Mouse (Mus musculus): ENCODE data around the gene 1810062G17Rik. TPM values are rescaled to one million over a fixed set of nuclear protein-coding genes. Genes with fewer than 3 reads are reported as not detected.
A peak's percentile ranks its signal among the peaks of the same experiment; 100 is the strongest.

1810062G17Rik gene
- 1 to 10 TPM; 1.4 to 2.2 TPM for total RNA-seq (2021)
- 1.9 and 2.0 TPM in 2 replicates for polyA plus RNA-seq (2012; rRNA removed)
- long read RNA-seq, partial matches to known transcripts: 1 of 1 reads
- long read RNA-seq, other reads (novel, unspliced or antisense): 0 of 1 reads

DNA sequence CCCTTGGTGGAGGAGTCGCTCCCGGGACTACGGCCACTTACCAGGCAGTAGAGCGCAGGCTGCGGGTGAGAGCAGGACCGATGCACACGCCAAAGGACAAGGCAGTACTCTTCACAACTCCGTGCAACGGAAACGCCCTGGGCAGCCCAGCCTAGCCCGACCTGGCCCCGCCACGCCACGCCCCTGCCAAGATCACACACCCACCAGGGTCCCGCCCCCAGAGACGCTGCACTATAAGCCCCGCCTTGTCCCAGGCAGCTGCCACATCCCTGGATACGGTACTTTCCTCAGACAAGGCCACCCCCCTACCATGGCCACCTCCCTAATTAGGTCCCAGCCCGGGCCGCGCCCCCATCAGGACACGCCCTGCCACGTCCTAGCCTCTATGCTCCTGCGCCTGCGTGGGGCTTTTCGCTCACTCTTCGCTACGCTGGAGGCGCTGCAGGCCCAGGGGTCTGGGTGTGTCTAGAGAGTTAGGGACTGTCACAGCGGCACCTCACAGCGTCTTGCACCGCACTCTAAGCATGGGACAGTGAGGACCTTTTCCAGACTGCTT is at the start of gene 1810062G17Rik, which contains the start of gene Anxa5:
TSS of gene 1810062G17Rik (plus strand) at position 406 of the 556 bp plus-strand sequence.
TSS of gene Anxa5 (minus strand) at position 363 of the 556 bp plus-strand sequence.
- DNase-seq: peak; percentile 100

- no peak for DNase-seq
Measured at GRCm38 (mm10) chr3:36427386-36427785, 48.4 kb upstream of the 1810062G17Rik start.

GRCm38 (mm10) chr3:36430360-36430759 is 45.4 kb upstream of the 1810062G17Rik start:
- DNase-seq: no peak

GRCm38 (mm10) chr3:36440280-36440679 is 35.5 kb upstream of the 1810062G17Rik start:
- DNase-seq: no peak

DNA sequence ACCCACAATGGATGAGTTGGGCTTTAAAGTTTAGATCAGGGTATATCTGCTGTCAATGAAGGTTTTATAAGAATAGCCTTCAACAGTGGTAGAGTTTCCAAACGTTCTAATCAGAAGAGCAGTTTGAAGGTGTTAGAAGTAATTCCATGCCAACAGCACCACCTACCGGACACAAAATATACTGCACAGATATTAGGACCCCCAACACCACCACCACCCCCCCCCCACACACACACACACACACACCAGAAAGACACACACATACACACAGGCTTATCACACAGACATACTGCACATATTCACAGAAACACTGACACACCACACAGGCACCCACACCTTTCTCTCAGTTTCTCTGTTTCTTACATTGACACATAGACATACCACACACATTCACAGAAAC is 33.3 kb upstream of the 1810062G17Rik start:
- no peak for DNase-seq

DNA sequence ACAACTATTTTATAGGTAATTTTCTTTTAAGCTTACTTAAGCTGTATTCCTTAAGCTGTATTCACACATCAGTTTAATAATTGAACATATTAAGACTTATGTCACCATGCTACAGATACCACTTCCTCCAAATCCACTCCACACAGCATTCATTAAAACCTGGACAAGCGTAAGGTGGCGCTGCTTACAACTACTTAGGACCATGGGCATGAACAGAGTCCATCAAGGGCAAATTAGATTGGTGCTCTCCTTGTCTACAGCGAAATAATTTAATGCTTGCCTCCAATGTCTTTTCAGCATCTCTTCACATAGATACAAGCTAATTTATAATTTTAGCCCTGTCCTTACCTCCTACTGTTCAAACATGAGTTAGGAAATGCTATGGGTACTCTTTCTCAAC is 29.7 kb upstream of the 1810062G17Rik start:
- DNase-seq: no peak

DNA sequence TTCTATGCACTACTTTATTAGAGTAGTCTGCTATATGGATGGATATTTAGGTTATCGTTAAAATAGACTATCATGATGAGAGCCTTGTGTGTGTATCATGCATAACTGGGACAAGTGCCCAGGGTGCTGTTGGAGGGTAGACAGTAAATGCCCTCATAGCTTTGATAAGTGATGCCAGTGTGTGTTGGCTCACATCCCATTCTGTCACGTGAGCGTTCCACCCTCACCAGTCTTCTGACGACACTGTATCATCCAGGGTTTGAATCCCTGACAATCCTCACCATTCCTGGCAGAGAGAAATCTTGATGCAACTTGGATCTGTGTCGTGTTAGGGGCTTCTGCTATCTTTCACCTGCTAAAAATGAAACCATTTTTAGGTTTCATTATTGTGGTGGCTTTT is 29.2 kb upstream of the 1810062G17Rik start:
- no peak for DNase-seq

GRCm38 (mm10) chr3:36446918-36447317 is 28.8 kb upstream of the 1810062G17Rik start:
- DNase-seq: no peak

- DNase-seq: no peak
Measured at GRCm38 (mm10) chr3:36449292-36450165, 26.2 kb upstream of the 1810062G17Rik start.

- DNase-seq: no peak
Measured at GRCm38 (mm10) chr3:36452502-36452901, 23.2 kb upstream of the 1810062G17Rik start.

DNA sequence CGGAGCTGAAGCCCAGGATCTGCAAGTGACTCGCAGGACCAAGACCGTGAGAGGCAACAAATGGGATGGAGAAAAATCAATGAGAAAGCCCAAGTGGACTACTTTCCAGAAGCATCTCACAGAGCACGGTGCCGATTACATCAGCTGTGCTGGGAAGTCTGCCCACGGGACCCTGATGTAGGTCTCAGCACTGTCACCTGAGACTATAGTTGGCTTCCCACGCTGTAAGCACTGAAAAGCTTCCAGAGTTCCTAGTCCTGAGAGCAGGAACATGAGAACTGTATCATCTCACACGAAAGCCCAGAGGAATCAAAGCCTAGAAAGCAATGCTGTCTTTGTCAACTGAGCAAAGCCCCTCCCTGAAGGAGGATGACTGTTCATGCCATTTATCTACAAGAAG is 20.6 kb upstream of the 1810062G17Rik start:
- DNase-seq: no peak

GRCm38 (mm10) chr3:36455566-36455965 is 20.2 kb upstream of the 1810062G17Rik start:
- DNase-seq: no peak

DNA sequence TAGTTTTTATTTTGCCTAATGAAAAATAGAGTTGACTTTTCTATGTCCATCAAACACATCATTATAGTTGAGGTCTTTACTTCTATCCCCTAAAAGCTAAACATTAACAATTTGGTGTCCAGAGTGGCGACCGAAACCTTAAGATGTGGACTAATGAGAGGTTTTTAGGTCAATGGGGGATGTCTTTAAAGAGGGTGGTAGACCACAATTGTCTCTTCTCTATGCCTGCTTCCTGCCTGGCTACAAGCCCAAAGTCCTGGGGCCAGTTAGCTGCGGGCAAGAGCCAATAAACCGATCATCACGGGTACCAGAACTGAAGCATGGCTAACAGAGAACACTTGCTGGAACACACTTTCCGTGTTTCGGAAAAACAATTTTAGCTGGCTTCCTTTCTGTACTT is 15.0 kb upstream of the 1810062G17Rik start:
- DNase-seq: no peak

DNA sequence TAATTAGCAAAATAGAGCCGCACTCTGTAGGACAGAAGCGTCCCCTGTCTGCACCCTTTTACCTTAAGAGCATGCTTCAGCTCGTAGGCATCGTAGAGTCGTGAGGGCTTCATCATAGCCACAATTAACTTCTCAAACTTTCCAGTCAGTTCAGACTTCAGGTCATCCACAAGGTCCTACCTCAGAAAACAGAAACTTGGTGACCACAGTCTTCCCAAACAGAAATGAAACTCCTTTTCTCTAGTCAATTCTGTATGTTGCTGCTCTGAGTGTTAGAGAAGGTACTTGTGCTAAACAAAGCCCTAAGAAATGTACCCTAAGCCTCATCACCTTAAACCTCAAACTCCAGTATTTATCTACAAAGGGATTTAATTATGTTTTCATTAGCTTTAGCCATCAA is 13.9 kb upstream of the 1810062G17Rik start:
- no peak for DNase-seq

- no peak for DNase-seq
Measured at GRCm38 (mm10) chr3:36462348-36462747, 13.4 kb upstream of the 1810062G17Rik start.

DNA sequence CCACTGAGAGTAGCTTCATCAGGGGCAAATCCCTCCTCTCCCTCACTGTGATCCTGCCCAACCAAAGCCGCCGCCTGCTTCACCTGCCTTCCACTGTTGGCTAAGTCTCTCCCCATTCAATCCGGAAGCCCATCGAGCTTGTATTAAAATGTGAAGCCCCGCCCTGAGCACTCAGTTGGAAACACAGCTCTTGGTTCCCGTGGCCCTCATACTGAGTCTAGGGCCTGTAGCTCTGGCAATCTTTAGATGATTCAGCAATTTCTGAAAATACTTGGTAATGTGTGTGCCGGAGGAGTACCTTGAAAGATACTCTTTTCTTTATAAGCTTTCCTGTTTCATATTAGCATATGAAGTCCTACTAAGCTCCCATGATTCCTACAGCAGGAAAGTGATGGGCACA is 10.2 kb upstream of the 1810062G17Rik start:
- DNase-seq: no peak

- peak; percentile 78 for DNase-seq
Measured at GRCm38 (mm10) chr3:36467632-36468031, 8.1 kb upstream of the 1810062G17Rik start.

DNA sequence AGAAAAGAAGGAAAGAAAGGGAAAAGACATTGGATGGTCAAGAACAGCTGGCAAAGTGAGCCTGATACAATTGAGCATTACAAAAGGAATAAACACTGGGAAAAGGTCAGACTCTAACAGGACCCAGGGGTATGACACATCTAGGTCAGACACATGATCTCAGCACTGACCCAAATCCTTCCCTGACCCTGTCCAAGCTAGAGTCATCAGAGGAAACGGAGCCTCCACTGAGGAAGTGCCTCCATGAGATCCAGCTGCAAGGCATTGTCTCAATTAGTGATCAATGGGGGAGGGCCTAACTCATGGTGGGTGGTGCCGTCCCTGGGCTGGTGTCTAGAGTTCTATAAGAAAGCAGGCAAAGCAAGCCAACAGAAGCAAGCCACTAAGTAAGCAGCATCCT is 6.9 kb upstream of the 1810062G17Rik start:
- DNase-seq: peak; percentile 75

DNA sequence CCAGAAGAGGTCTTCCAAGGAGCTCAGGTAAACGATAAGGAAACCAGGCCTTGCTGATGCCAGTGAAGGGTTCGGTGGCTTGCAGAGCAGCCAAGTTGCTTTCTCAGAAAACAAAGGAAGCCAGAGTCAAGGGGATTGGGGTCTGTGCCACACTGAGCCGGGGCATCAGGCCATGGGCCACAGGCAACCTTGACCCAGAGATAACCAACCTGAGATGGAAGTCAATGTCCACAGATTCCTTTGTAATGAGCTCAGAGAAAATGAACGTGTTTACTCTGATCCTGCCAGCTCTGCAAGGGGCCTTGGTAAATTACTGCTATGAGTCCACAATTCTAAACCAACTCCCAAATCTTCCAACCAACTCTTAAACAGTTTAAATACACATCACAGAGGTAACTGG is 3.9 kb upstream of the 1810062G17Rik start:
- peak; percentile 79 for DNase-seq

DNA sequence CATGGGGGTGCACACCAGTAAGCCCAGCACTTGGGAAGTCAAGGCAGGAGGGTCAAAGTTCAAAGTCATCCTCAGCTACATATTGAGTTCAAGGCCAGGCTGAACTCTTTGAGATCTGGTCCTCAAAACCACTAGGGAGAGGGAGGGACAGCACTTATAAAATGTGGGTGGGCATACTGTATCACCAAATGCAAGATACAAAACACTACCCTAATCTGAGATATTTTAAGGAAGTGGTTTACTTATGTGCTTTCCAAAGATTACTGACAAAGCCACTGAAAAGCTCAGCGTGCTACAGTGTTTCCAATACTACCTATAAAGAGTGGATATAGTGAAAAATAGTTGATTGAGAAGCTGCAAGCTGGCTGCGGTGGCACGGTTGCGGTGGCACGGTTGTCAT is 2.5 kb upstream of the 1810062G17Rik start:
- DNase-seq: no peak

- no peak for DNase-seq
Measured at GRCm38 (mm10) chr3:36474421-36474820, 1.3 kb upstream of the 1810062G17Rik start.

- peak; percentile 67 for DNase-seq
Measured at GRCm38 (mm10) chr3:36474938-36475483, 726 bp upstream of the 1810062G17Rik start.
